Mouse (Mus musculus): ENCODE data around the gene Chmp5. TPM values are rescaled to one million over a fixed set of nuclear protein-coding genes. Genes with fewer than 3 reads are reported as not detected.
"Not testable (repeated sequence)": the region's sequence is repeated elsewhere in the genome, so short reads cannot be mapped to it uniquely, and the experiment has no call there.

The Chmp5 gene
- total RNA-seq, 2 experiments from 2014 or later = 19.8 to 24.3 TPM

GRCm38 (mm10) chr4:40921288-40921687 is 26.9 kb upstream of the Chmp5 start:
- TF ChIP-seq CTCF (IDR thresholded peaks at IDR 0.05) = no peak
- Histone ChIP-seq H3K4me3 (no peak overlapping the region), H3K27ac (no peak overlapping the region)
- no peak for DNase-seq
- intact Hi-C loops (cut with DNase I) = no loop called here

GRCm38 (mm10) chr4:40923087-40923651 is 25.0 kb upstream of the Chmp5 start:
- DNase-seq = no peak
- Histone ChIP-seq H3K4me3 (no peak overlapping the region), H3K27ac (no peak overlapping the region)
- no peak for TF ChIP-seq CTCF (IDR thresholded peaks at IDR 0.05)
- intact Hi-C loops (cut with DNase I) = no loop called here

GRCm38 (mm10) chr4:40925568-40925967 is 22.6 kb upstream of the Chmp5 start:
- intact Hi-C loops (cut with DNase I) = no loop called here
- no peak for TF ChIP-seq CTCF (IDR thresholded peaks at IDR 0.05)
- Histone ChIP-seq H3K4me3 (no peak overlapping the region), H3K27ac (no peak overlapping the region)
- DNase-seq = no peak

GRCm38 (mm10) chr4:40929046-40929445 is 19.2 kb upstream of the Chmp5 start:
- no peak overlapping the region for H3K4me3 ChIP-seq
- no peak for DNase-seq
- no peak for TF ChIP-seq CTCF (IDR thresholded peaks at IDR 0.05)
- intact Hi-C loops (cut with DNase I) = no loop called here
- no peak overlapping the region for H3K27ac ChIP-seq

GRCm38 (mm10) chr4:40933694-40934093 is 14.5 kb upstream of the Chmp5 start:
- H3K4me3 ChIP-seq = no peak overlapping the region
- no peak for TF ChIP-seq CTCF (IDR thresholded peaks at IDR 0.05)
- H3K27ac ChIP-seq = no peak overlapping the region
- intact Hi-C loops (cut with DNase I) = no loop called here
- no peak for DNase-seq

- DNase-seq; H3K27ac ChIP-seq; H3K4me3 ChIP-seq; intact Hi-C loops (cut with DNase I): not testable (repeated sequence)
Measured at GRCm38 (mm10) chr4:40934369-40934768, 13.8 kb upstream of the Chmp5 start.

- peak; percentile 57 for DNase-seq
- intact Hi-C loops (cut with DNase I) = no loop called here
- no peak overlapping the region for H3K4me3 ChIP-seq
- H3K27ac ChIP-seq = no peak overlapping the region
- no peak for TF ChIP-seq CTCF (IDR thresholded peaks at IDR 0.05)
Measured at GRCm38 (mm10) chr4:40936175-40936839, 11.9 kb upstream of the Chmp5 start.

GRCm38 (mm10) chr4:40938793-40939192 is 9.4 kb upstream of the Chmp5 start:
- peak; percentile 30; the same call in 1 of the 2 replicates for TF ChIP-seq CTCF (IDR thresholded peaks at IDR 0.05)
- no peak overlapping the region for H3K4me3 ChIP-seq
- DNase-seq = no peak
- intact Hi-C loops (cut with DNase I) = no loop called here
- no peak overlapping the region for H3K27ac ChIP-seq

GRCm38 (mm10) chr4:40943651-40944050 is 4.6 kb upstream of the Chmp5 start:
- DNase-seq = no peak
- no peak overlapping the region for H3K4me3 ChIP-seq
- no peak for TF ChIP-seq CTCF (IDR thresholded peaks at IDR 0.05)
- no peak overlapping the region for H3K27ac ChIP-seq
- intact Hi-C loops (cut with DNase I) = no loop called here

- intact Hi-C loops (cut with DNase I) = loop anchor here (5.0 kb wide), 1 partner anchor 94 kb away; the partner anchor contains the start of gene B4galt1
- H3K27ac ChIP-seq = no peak overlapping the region; the same call in 1 of the 2 replicates
- no peak for DNase-seq
- TF ChIP-seq CTCF (IDR thresholded peaks at IDR 0.05) = no peak
- peak overlapping the region; percentile 76 for H3K4me3 ChIP-seq
Measured at GRCm38 (mm10) chr4:40946516-40947121, 1.6 kb upstream of the Chmp5 start.

GRCm38 (mm10) chr4:40947565-40948159 is 545 bp upstream of the Chmp5 start:
- intact Hi-C loops (cut with DNase I) = loop anchor here (2.0 to 5.0 kb wide), 3 partner anchors 23 to 175 kb away; partner anchors contain the start of genes B4galt1 and Nfx1
- Histone ChIP-seq H3K27ac (peak overlapping the region; percentile 95), H3K4me3 (peak overlapping the region; percentile 76)
- no peak for DNase-seq
- TF ChIP-seq CTCF (IDR thresholded peaks at IDR 0.05) = peak; percentile 42

- peak; percentile 43 for DNase-seq
- Histone ChIP-seq H3K4me3 (no peak overlapping the region), H3K27ac (no peak overlapping the region)
- intact Hi-C loops (cut with DNase I) = no loop called here
- peak; percentile 64 for TF ChIP-seq CTCF (IDR thresholded peaks at IDR 0.05)
Measured at GRCm38 (mm10) chr4:40953521-40953920, 5.3 kb downstream of the Chmp5 start.

GRCm38 (mm10) chr4:40955942-40956341 is 7.7 kb downstream of the Chmp5 start:
- Histone ChIP-seq H3K4me3 (no peak overlapping the region), H3K27ac (no peak overlapping the region)
- intact Hi-C loops (cut with DNase I) = no loop called here
- TF ChIP-seq CTCF (IDR thresholded peaks at IDR 0.05) = no peak
- no peak for DNase-seq
